Mouse (Mus musculus) right cerebral cortex, postnatal 14 days (tissue): ENCODE measurements around the gene Glrp1.

Experiments used
- DNase-seq: peaks from one replicate; pipeline ENCODE4 v3.0.0; 2022

The Glrp1 gene

GRCm38 (mm10) chr1:88509789-88510188, at the start of gene Glrp1:
Gene Glrp1 (minus strand): TSS chr1:88510066.
- DNase-seq: no peak

DNA sequence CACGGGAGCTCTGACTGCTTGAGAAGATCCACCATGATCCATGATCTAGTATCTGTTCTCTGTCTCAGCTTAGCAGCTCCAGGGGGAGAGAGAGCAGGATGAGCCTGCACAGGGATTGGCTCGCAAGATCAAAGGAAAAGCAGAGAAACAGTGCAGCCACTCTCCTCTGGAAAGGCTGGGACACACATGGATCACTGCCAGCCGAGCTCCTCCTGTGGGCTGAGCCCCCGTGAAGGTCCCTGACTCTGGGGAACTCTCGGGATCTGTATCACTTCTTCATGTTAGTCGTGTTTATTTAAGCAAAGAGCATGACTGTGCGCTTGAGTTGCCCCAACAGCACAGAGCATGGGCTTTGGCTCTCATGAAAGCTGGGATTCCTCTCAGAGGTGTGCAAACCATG, 49.4 kb upstream of the Glrp1 start:
- DNase-seq: no peak

- DNase-seq: no peak
These were observed 48.9 kb upstream of the Glrp1 start for GRCm38 (mm10) chr1:88558793-88559192.

- DNase-seq: no peak
These were observed 46.5 kb upstream of the Glrp1 start for GRCm38 (mm10) chr1:88556401-88556800.

DNA sequence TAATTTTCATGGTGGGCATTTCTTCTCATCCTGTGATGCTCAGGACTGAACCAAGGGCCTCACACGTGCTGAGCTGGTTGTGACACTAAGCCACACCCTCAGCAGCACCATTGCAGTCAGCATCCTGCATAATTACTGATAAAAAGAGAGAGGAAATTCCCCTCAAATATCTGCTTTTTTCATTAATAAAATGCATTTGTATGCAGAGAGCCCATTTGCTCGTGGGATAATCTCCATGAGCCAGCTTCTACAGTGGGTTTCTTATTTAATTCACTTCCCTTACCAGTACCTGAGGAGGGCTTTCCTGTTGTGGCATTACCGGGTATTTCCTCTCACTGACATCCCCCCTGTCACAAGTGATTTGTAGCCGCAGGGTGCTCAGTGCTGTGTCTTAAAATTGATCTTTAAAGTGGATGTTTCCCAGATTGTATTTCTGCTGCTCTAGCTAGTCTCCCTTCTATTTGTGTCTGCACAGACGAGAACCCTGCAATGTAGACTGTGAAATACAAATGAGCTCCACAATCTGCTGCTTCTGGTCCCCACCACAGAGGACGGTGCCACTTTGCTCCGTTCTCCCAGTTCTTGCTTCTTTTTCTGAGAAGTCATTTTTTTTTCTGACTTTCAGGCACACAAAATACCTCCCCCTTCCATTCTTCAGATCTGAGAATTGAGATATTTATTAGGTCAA, 43.8 kb upstream of the Glrp1 start:
- no peak for DNase-seq

- DNase-seq: no peak
These were observed 39.4 kb upstream of the Glrp1 start for GRCm38 (mm10) chr1:88549263-88549662.

- no peak for DNase-seq
These were observed 37.3 kb upstream of the Glrp1 start for GRCm38 (mm10) chr1:88547172-88547571.

DNA sequence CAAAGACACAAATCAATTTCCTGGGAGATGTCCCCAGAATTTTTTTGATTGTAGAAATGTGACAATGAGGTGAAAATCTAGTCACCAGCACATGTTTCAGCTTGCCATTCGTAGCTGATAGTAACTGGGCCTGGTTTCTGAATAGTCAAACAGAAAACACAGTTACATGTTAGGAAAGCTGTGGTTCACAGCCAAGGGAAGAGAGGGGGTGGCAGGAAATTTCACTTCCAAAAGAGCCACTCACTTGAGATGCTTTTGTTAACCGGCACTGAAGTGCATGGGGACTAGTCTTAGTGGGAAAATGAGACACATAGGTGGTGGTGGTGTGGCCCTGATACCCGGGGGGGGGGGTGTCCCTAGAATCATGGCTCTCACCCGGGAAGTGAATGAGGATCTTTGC, 33.7 kb upstream of the Glrp1 start:
- DNase-seq: no peak

- no peak for DNase-seq
These were observed 30.0 kb upstream of the Glrp1 start for GRCm38 (mm10) chr1:88539823-88540222.

- no peak for DNase-seq
These were observed 29.4 kb upstream of the Glrp1 start for GRCm38 (mm10) chr1:88539256-88539655.

- no peak for DNase-seq
These were observed 26.4 kb upstream of the Glrp1 start for GRCm38 (mm10) chr1:88536308-88536707.

DNA sequence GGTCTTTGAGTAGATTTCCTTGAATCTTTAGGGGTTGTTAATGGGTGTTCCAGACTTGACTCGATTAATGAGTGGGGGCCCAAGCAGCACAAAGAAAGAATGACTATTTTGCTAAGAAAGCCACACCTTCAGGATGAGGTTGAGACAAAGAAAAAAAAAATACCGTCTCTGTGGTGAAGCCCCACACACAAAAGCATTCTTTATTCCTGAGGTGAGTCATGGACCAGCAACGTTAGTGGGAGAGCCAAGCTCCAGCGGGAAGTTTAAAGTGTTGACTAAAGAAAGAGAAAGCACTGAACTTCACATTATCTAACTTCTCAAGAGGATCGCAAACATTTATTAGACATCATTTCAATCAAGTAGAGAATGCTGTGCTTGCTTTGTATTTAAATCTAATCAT, 24.2 kb upstream of the Glrp1 start:
- no peak for DNase-seq

DNA sequence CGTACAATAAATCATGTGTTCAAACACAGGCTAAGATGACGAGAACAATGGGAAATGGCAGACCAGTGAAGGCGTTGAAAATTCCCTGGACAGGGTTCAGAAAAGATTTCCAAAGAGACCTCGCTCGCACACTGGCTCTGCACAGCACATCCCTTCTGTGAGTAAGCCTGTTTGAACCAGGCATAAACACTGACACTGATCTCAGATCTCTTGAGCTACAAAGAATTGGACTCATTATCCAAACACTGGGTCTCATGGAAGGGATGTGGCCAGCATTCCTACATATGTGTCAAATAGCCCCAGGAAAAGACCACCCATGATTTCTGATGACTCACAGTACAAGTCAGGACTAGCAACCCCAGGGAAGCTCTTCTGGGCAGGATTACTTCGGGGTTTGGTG, 16.3 kb upstream of the Glrp1 start:
- DNase-seq: no peak

DNA sequence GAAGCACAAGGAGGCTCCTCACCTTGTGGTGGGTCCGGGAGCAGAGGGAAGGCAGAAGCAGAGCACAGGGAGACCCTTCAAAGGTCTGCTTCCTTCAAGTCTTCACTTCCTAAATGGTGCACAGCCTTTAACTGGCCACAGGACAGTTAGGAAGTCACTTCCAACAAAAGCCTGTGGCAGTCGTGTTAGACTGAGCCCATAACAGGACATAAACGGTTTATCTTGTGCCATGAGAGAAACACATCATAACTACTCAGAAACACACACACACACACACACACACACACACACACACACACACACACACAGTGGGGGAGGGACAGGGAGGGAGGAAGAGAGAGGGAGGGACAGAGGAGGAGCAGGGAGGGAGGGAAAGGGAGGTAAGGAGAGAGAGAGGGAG, 15.8 kb upstream of the Glrp1 start:
- no peak for DNase-seq

DNA sequence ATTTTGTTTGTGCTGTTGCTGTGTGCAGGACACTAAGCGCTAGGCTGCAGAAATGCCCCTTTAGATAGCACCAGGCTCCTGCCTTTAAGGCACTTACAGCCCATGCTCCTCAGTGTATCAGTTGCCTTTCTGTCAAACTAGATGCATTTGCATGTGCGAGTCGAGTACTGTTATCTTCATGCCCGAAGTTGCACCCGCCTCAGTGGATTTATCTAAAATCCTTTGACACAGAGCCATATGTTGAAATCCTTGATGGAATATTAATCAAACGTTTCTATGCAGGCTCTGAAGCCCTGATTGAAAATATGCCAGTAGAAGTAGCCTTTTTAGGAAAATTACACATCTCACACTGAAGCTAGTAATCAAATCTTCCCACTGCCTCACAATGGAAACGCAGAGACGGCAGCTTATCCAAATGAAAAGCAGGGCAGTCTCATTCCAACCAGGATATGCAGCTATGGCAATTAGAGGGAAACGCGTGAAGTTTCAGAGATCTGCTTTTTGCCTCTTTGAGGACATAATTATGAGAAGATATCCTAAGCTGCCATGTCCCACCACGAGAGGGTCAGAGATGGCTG, 11.4 kb upstream of the Glrp1 start:
- no peak for DNase-seq

- DNase-seq: no peak
These were observed 3.7 kb upstream of the Glrp1 start for GRCm38 (mm10) chr1:88513613-88514012.

- no peak for DNase-seq
These were observed 2.0 kb downstream of the Glrp1 start for GRCm38 (mm10) chr1:88507886-88508285.

- DNase-seq: no peak
These were observed 2.7 kb downstream of the Glrp1 start for GRCm38 (mm10) chr1:88507214-88507613.

GRCm38 (mm10) chr1:88506412-88506811, 3.5 kb downstream of the Glrp1 start:
- no peak for DNase-seq

- DNase-seq: no peak
These were observed 4.2 kb downstream of the Glrp1 start for GRCm38 (mm10) chr1:88505697-88506096.

DNA sequence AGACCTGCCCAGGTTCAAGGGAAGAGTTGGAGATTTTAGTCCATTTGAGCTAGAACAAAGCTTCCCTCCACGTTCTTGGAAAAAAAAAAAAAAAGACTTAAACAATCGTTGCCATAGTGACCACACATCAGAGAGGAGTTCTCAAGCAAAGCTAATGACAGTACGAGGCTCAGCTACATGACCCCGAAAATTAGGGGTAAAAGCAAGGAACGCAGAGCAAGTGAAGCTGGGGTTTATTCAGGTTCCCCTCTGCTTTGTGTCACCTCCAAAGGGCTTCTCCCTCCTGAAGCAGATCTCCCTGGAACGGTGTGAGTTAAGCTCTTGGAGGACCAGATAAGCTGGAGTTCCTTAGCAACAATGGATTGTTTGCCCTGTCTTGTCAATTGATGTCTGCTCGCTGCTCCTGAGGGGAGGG, 5.3 kb downstream of the Glrp1 start:
- DNase-seq: no peak

GRCm38 (mm10) chr1:88502822-88503221, 7.0 kb downstream of the Glrp1 start:
- DNase-seq: no peak

GRCm38 (mm10) chr1:88499230-88499737, 10.6 kb downstream of the Glrp1 start:
- no peak for DNase-seq

DNA sequence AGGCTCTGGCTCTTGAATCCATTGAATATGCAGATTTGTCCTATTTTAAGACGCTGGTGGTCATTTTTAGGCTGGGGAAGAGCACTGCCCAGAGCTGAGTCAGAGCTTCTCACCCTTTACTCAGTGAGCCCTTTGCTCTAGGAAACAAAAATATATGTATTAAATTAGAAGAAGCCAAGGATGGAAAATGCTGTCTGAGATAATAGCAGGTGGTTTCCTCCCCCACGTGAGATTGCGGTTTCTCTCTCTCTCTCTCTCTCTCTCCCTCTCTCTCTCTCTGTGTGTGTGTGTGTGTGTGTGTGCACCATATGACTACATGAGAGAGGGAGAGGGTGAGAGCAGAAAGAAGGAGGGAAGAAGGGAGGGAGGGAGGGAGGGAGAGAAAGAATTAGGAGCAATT, 12.5 kb downstream of the Glrp1 start:
- DNase-seq: no peak

DNA sequence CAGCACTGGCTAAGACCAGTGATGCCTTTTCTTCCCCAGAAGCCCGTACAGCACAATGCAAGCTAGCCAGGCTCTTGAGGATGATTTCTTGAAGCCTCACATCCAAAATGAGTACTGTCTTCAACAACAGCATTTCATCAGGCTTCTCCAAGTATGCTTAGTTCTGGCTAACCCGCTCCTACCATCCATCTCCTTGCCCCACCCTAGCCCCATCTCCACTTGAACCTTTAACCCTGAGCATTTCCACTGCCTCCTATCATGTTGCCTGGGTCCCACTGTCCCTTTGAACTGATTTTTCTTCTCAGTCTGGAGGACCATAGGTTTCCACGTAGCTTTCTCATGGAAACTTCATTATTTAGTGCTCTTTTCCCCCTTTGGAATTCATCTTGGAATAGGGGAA, 17.5 kb downstream of the Glrp1 start:
- no peak for DNase-seq
